Mouse (Mus musculus): ENCODE results near the gene Tlk1. TPM values are rescaled to one million over a fixed set of nuclear protein-coding genes. Genes with fewer than 3 reads are reported as not detected.

Tlk1 gene
- polyA plus RNA-seq, 1 experiment from 2014 or later = 22.9 TPM

DNA sequence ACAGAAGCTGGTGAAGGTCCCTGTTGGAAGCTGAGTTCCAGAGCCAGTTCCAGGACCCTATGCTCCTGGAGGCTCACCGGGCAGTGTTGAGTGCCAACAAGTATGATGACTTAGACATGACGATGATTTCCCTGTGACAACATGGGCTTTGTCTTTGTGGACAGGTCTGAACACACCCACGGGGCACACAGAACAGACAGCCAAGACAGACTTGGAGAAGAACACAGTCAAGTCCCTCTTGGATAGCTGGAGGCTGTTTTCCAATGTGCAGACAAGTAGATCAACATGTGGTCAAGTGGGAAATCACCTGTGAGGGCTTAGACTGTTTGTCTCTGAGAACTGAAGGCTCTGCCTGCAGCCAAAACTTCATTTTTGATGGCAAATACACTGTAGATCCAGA, 31.4 kb upstream of the Tlk1 start:
- ATAC-seq (ENCODE audit: low read depth) = no peak
- Histone ChIP-seq H3K4me3 (ENCODE audit: low read length) (no peak overlapping the region), H3K9me3 (ENCODE audit: control insufficient read depth, low read length) (no peaks in the 10 kb centered on the region), H3K4me1 (replicated peaks; ENCODE audit: control insufficient read depth, insufficient read depth, low read length) (no peaks in the 10 kb centered on the region), H3K27ac (ENCODE audit: low read length) (no peak overlapping the region), H3K36me3 (ENCODE audit: control insufficient read depth, insufficient read depth, low read length) (no peaks in the 10 kb centered on the region), H3K9ac (ENCODE audit: low read length) (no peak overlapping the region), H3K27me3 (ENCODE audit: control insufficient read depth, insufficient read depth, low read depth, low read length) (no peaks in the 10 kb centered on the region), H3K4me2 (ENCODE audit: low read depth, low read length) (no peak overlapping the region)
- 82% methylated on average over 3 of the region's 3 CpGs for WGBS

DNA sequence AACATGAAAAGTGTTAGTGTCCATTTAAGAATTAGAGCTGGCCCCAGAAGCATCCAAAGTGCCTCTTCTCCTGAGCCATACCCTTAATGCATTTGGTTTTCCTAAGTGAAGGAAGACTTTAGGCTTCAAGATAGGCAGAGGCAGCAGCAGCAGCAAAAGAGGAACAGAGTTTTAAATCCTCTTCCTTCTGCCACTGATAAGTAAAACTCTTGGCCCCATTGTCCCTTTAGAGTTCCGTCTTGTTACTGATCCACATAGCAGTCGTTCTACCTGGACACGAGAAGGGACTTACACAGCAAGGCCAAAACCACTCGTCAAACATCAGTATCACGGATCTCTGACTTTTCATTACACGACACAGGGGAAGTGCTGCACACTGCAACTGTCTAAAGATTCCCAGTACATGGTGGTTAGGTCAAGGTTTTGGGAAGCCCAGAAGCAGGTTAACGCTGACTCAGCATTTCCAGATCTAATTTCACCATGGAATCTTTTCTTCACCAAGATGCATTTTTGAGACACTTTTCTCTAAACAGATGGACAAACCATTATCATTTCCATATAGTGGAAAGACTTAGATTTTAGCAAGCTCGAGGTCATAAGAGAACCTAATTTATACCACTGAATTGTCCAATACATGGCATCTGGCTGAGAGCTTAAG, 28.8 kb upstream of the Tlk1 start:
- Histone ChIP-seq H3K27me3 (ENCODE audit: control insufficient read depth, insufficient read depth, low read depth, low read length) (no peaks in the 10 kb centered on the region), H3K36me3 (ENCODE audit: control insufficient read depth, insufficient read depth, low read length) (no peaks in the 10 kb centered on the region), H3K9ac (ENCODE audit: low read length) (no peak overlapping the region), H3K4me1 (replicated peaks; ENCODE audit: control insufficient read depth, insufficient read depth, low read length) (no peaks in the 10 kb centered on the region), H3K27ac (ENCODE audit: low read length) (no peak overlapping the region), H3K9me3 (ENCODE audit: control insufficient read depth, low read length) (no peaks in the 10 kb centered on the region), H3K4me2 (ENCODE audit: low read depth, low read length) (no peak overlapping the region), H3K4me3 (ENCODE audit: low read length) (no peak overlapping the region)
- ATAC-seq (ENCODE audit: low read depth) = no peak
- 87% methylated on average over 8 of the region's 8 CpGs for WGBS

DNA sequence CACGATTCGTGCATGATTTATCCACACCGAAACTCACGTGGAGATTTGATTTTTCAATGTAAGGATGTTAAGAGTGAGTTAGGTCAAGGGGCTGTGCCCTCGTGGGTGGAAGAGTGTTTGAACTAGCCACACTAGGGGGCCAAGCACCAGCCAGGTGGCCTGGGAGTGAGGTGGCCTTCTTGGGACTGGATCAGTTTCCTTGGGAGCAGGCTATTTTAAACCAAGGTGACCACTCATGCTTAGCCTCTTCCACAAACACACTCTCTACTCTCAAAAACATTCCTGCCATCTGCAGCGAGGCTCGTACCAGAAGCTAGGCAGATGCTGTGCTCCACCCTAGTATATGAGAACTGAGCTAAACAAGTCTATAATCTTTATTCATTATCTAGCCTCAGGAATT, 27.8 kb upstream of the Tlk1 start:
- H3K4me3 ChIP-seq (ENCODE audit: low read length) = no peak overlapping the region
- no peak overlapping the region for H3K27ac ChIP-seq (ENCODE audit: low read length)
- H3K36me3 ChIP-seq (ENCODE audit: control insufficient read depth, insufficient read depth, low read length) = no peaks in the 10 kb centered on the region
- WGBS = 35% methylated on average over 7 of the region's 7 CpGs
- no peak overlapping the region for H3K9ac ChIP-seq (ENCODE audit: low read length)
- H3K4me1 ChIP-seq (replicated peaks; ENCODE audit: control insufficient read depth, insufficient read depth, low read length) = no peaks in the 10 kb centered on the region
- no peak overlapping the region for H3K4me2 ChIP-seq (ENCODE audit: low read depth, low read length)
- no peaks in the 10 kb centered on the region for H3K27me3 ChIP-seq (ENCODE audit: control insufficient read depth, insufficient read depth, low read depth, low read length)
- ATAC-seq (ENCODE audit: low read depth) = no peak
- H3K9me3 ChIP-seq (ENCODE audit: control insufficient read depth, low read length) = no peaks in the 10 kb centered on the region

DNA sequence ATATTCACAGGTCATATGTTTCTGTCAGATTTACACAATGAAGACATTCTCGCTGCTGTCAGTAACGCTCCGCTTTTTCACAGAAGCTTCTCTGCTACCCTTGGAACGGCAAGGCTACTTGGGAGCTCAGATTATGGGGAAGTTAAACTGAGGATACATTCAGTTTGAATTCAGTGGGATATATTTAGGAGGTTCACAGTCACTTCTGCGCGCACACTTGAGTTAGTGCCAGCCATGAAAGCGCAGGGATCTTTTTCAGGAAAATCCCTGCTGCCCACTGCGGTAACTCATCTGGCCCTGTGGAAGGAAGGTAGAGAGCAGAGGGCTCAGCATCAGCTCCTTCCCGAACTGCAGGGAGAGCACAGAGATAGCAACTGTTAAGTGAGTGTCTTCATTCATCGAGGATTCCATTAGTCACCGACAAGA, 27.3 kb upstream of the Tlk1 start:
- ATAC-seq (ENCODE audit: low read depth) = no peak
- H3K4me1 ChIP-seq (replicated peaks; ENCODE audit: control insufficient read depth, insufficient read depth, low read length) = no peaks in the 10 kb centered on the region
- 27% methylated on average over 11 of the region's 11 CpGs for WGBS
- H3K9ac ChIP-seq (ENCODE audit: low read length) = no peak overlapping the region
- H3K4me3 ChIP-seq (ENCODE audit: low read length) = no peak overlapping the region
- H3K36me3 ChIP-seq (ENCODE audit: control insufficient read depth, insufficient read depth, low read length) = no peaks in the 10 kb centered on the region
- H3K9me3 ChIP-seq (ENCODE audit: control insufficient read depth, low read length) = no peaks in the 10 kb centered on the region
- H3K27ac ChIP-seq (ENCODE audit: low read length) = no peak overlapping the region
- no peaks in the 10 kb centered on the region for H3K27me3 ChIP-seq (ENCODE audit: control insufficient read depth, insufficient read depth, low read depth, low read length)
- peak overlapping the region; percentile 0; the same call in 1 of the 2 replicates for H3K4me2 ChIP-seq (ENCODE audit: low read depth, low read length)

DNA sequence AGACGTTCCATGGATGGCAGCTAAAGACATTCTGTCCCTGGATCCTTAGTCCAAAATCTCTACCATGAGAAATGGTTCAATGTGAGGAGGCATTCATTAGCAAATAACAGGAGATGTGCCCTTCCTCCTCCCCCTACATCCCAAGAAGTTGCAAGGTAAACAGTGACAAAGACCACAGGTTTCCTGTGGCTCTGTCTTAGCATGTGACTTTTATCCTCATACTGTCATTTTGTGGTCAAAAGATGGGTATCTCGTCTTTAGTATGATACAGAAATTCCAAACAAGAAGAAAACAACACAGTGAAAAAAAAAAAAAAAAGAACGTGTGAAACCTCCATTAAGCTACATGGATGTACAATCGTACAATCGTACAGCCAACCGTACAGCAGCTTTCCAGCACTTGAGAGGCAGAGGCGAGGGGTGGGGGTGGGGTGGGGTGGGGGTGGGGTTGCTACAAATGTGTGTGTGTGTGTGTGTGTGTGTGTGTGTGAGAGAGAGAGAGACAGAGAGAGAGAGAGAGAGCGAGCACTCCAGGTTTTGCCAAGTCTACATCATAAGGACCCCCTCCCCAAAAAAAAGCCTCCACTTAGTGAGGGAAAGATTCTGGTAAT, 26.8 kb upstream of the Tlk1 start:
- Histone ChIP-seq H3K4me1 (replicated peaks; ENCODE audit: control insufficient read depth, insufficient read depth, low read length) (no peaks in the 10 kb centered on the region), H3K4me3 (ENCODE audit: low read length) (no peak overlapping the region), H3K27me3 (ENCODE audit: control insufficient read depth, insufficient read depth, low read depth, low read length) (no peaks in the 10 kb centered on the region), H3K9ac (ENCODE audit: low read length) (no peak overlapping the region), H3K27ac (ENCODE audit: low read length) (no peak overlapping the region), H3K36me3 (ENCODE audit: control insufficient read depth, insufficient read depth, low read length) (no peaks in the 10 kb centered on the region), H3K4me2 (ENCODE audit: low read depth, low read length) (peak overlapping the region; percentile 0; the same call in 1 of the 2 replicates), H3K9me3 (ENCODE audit: control insufficient read depth, low read length) (no peaks in the 10 kb centered on the region)
- ATAC-seq (ENCODE audit: low read depth) = no peak
- 41% methylated on average over 8 of the region's 8 CpGs for WGBS

DNA sequence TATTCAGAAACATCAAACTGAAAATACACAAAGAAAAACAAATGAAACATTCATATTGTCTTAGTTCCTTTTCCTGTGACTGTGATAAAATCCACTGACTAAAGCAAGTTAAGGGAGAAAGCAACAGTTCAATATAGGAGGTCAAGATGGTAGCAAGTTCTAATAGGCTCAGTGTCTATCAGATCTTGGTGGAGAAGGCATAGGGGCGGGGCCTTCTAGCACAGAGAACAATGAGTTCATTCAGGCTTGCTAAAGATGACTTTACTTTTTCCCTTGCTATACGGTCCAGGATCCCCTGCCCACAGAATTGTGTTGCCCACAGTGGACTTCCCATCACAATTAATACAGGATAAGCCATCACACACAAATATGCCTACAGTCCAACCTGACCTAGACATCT, 20.3 kb upstream of the Tlk1 start:
- Histone ChIP-seq H3K27ac (ENCODE audit: low read length) (no peak overlapping the region), H3K4me1 (replicated peaks; ENCODE audit: control insufficient read depth, insufficient read depth, low read length) (no peaks in the 10 kb centered on the region), H3K4me3 (ENCODE audit: low read length) (no peak overlapping the region), H3K4me2 (ENCODE audit: low read depth, low read length) (no peak overlapping the region), H3K9me3 (ENCODE audit: control insufficient read depth, low read length) (no peaks in the 10 kb centered on the region), H3K27me3 (ENCODE audit: control insufficient read depth, insufficient read depth, low read depth, low read length) (no peaks in the 10 kb centered on the region), H3K9ac (ENCODE audit: low read length) (no peak overlapping the region), H3K36me3 (ENCODE audit: control insufficient read depth, insufficient read depth, low read length) (no peaks in the 10 kb centered on the region)
- ATAC-seq (ENCODE audit: low read depth) = no peak
- WGBS = 59% methylated on average over 2 of the region's 2 CpGs

DNA sequence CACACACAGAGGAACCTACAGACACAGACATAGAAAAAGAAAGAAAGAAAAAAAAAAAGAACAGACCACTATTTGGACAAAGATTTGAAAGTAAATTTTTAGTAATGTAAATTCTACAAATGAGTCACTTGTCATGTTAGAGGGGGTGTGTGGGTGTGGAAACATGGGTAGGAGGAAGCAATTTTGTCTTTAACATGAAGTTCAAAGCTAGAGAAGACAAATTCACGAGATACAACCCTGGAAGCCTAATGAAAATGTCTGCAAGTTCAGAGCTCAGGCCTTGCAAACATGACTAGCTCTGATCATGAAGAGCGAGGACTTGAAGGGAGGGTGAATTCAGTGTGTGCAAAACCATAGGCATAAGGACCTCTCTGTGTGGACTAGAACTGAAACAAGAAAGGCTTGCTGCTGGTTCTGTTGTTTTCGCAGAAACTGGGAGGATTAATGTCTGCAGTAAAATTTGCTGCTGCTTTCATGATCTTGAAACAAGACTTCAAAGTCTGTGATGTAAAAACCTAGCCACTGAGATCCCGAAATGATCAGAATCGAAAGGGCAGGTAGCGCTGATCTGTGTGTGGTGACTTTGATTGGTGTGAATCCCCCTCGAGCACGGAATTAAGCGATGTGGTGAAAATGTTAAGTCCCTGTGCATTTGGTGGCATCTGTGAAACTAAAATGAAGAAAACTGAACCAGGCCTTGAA, 19.3 kb upstream of the Tlk1 start:
- Histone ChIP-seq H3K4me2 (ENCODE audit: low read depth, low read length) (no peak overlapping the region), H3K9me3 (ENCODE audit: control insufficient read depth, low read length) (no peaks in the 10 kb centered on the region), H3K9ac (ENCODE audit: low read length) (no peak overlapping the region), H3K27me3 (ENCODE audit: control insufficient read depth, insufficient read depth, low read depth, low read length) (no peaks in the 10 kb centered on the region), H3K36me3 (ENCODE audit: control insufficient read depth, insufficient read depth, low read length) (no peaks in the 10 kb centered on the region), H3K4me1 (replicated peaks; ENCODE audit: control insufficient read depth, insufficient read depth, low read length) (no peaks in the 10 kb centered on the region), H3K27ac (ENCODE audit: low read length) (no peak overlapping the region), H3K4me3 (ENCODE audit: low read length) (no peak overlapping the region)
- no peak for ATAC-seq (ENCODE audit: low read depth)
- 76% methylated on average over 9 of the region's 9 CpGs for WGBS

DNA sequence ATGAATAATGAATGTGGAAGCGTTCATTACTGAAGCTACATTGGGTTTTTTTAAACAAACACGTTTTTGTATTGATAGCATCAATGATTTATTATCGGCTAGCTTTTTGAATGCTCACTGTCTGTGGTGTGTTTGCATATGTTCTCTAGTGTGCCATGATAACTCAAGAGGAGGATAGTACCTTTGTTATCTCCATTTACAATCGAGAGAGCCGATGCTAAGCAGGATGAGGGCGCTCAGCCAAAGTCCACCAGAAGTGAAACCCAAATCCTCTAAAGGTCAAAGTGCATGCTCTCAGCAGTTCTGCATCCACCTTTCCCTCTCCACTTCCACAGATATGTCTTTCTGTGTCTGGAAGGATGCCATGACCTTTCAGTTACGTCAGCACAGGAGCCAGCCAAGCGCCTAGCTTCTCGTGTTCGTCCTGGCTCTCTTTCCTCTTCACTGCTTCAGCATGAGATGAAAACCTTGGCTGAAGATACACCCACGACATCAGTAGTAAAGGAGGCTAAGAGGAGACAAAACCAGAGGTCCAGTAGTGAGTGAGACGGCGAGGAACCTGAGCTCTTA, 16.6 kb upstream of the Tlk1 start:
- Histone ChIP-seq H3K4me1 (replicated peaks; ENCODE audit: control insufficient read depth, insufficient read depth, low read length) (peaks cover 2% of the 10 kb centered on the region; the same call in 1 of the 2 replicates), H3K27me3 (ENCODE audit: control insufficient read depth, insufficient read depth, low read depth, low read length) (no peaks in the 10 kb centered on the region), H3K36me3 (ENCODE audit: control insufficient read depth, insufficient read depth, low read length) (no peaks in the 10 kb centered on the region), H3K9me3 (ENCODE audit: control insufficient read depth, low read length) (no peaks in the 10 kb centered on the region), H3K9ac (ENCODE audit: low read length) (no peak overlapping the region), H3K27ac (ENCODE audit: low read length) (no peak overlapping the region), H3K4me2 (ENCODE audit: low read depth, low read length) (no peak overlapping the region), H3K4me3 (ENCODE audit: low read length) (no peak overlapping the region)
- 44% methylated on average over 13 of the region's 13 CpGs for WGBS
- ATAC-seq (ENCODE audit: low read depth) = no peak

DNA sequence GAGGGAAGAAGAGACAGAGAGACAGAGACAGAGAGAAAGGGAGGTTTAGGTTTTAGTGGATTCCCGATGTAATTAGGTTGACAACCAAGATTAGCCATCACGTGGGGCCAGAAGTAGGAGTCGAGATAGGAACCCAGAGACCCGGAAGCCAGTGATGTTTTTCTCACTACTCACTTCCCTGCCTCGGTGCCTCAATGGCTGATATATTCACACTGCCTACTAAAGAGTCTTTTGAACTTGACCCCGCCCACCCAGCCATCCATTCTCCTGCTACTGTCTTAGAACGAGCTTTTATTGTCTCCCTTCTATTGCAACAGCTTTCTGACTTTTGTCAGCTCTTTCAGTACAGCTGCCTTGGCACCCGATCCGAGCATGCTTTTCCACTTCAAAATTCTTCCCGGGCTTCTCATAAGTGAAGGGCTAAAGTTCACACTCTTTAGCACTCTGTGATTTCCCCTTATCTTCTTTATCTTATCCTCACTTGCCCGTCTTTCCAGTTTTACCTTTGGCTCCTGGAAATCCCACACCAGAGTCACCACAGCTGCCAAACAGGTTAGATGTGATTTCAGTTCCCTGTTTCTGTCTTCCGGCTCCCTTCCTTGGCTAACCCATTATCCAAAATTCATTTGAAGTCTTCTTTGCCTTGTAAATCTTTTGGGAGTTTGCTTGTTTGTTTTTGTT, 13.1 kb upstream of the Tlk1 start:
- H3K4me3 ChIP-seq (ENCODE audit: low read length) = no peak overlapping the region
- ATAC-seq (ENCODE audit: low read depth) = no peak
- H3K9me3 ChIP-seq (ENCODE audit: control insufficient read depth, low read length) = no peaks in the 10 kb centered on the region
- peaks cover 2% of the 10 kb centered on the region; the same call in 1 of the 2 replicates for H3K4me1 ChIP-seq (replicated peaks; ENCODE audit: control insufficient read depth, insufficient read depth, low read length)
- H3K36me3 ChIP-seq (ENCODE audit: control insufficient read depth, insufficient read depth, low read length) = no peaks in the 10 kb centered on the region
- no peak overlapping the region for H3K9ac ChIP-seq (ENCODE audit: low read length)
- H3K4me2 ChIP-seq (ENCODE audit: low read depth, low read length) = peak overlapping the region; percentile 8; the same call in 1 of the 2 replicates
- H3K27ac ChIP-seq (ENCODE audit: low read length) = no peak overlapping the region
- WGBS = 11% methylated on average over 12 of the region's 12 CpGs
- no peaks in the 10 kb centered on the region for H3K27me3 ChIP-seq (ENCODE audit: control insufficient read depth, insufficient read depth, low read depth, low read length)

Data from lung, embryonic 16.5 days (tissue).